ENCODE assay signal across 24 mouse cellular contexts in genomic region chr11:116974341-116974740, GRCm38 (mm10). TPM values are rescaled to one million over a fixed set of nuclear protein-coding genes. Genes with fewer than 3 reads are reported as not detected.
DNase-seq lines count a peak whose midpoint lies in the region; ATAC-seq and TF ChIP-seq lines count a peak whose summit lies in the region.
"Had no signal": no experiment of that assay in that cellular context is flagged by ENCODE, and none has a peak within 500 bp of the region (broad histone marks: within the 10 kb centered on the region; RNA-seq: fewer than 3 reads in every experiment).

No protein-coding gene starts in this region.

- no peak overlapping the region for H3K4me2 ChIP-seq in hindbrain, postnatal 0 days (ENCODE audit: low read depth, low read length)
- no peak overlapping the region for H3K4me2 ChIP-seq in neural tube, embryonic 12.5 days (replicated peaks)
- H3K4me2 ChIP-seq in neural tube, embryonic 15.5 days: no peak overlapping the region
- H3K4me2 ChIP-seq: embryonic facial prominence, embryonic 12.5 days had no signal

- H3K27me3 ChIP-seq in hindbrain, embryonic 10.5 days (ENCODE audit: insufficient read depth, poor library complexity, severe bottlenecking): no peaks in the 10 kb centered on the region
- H3K27me3 ChIP-seq in hindbrain, postnatal 0 days (ENCODE audit: insufficient read depth, low read length): no peaks in the 10 kb centered on the region
- H3K27me3 ChIP-seq in neural tube, embryonic 12.5 days (replicated peaks): no peaks in the 10 kb centered on the region; the same call in 1 of the 2 replicates
- no peaks in the 10 kb centered on the region for H3K27me3 ChIP-seq in neural tube, embryonic 15.5 days (replicated peaks)
- H3K27me3 ChIP-seq in ES-Bruce4 (ENCODE audit: control insufficient read depth, insufficient read depth, low read length, poor library complexity, severe bottlenecking): no peaks in the 10 kb centered on the region
- H3K27me3 ChIP-seq: embryonic facial prominence, embryonic 12.5 days had no signal

- WGBS in hindbrain, embryonic 10.5 days: 92% methylated on average over 7 of the region's 7 CpGs
- 91% methylated on average over 7 of the region's 7 CpGs for WGBS in hindbrain, postnatal 0 days
- WGBS in neural tube, embryonic 12.5 days: 87% methylated on average over 7 of the region's 7 CpGs
- WGBS in neural tube, embryonic 15.5 days: 92% methylated on average over 7 of the region's 7 CpGs

- 0 out of 2 replicates have a peak overlapping the region, but pooled peaks have one; percentile 69 for H3K27ac ChIP-seq in hindbrain, embryonic 10.5 days
- H3K27ac ChIP-seq in hindbrain, postnatal 0 days: no peak overlapping the region
- H3K27ac ChIP-seq in neural tube, embryonic 12.5 days: no peak overlapping the region
- H3K27ac ChIP-seq in neural tube, embryonic 15.5 days (replicated peaks): no peak overlapping the region
- no peak overlapping the region; the same call in 1 of the 2 replicates for H3K27ac ChIP-seq in ES-Bruce4 (ENCODE audit: insufficient read depth, low read length)
- H3K27ac ChIP-seq: embryonic facial prominence, embryonic 12.5 days had no signal

- H3K9me3 ChIP-seq in hindbrain, embryonic 10.5 days: no peaks in the 10 kb centered on the region
- H3K9me3 ChIP-seq in hindbrain, postnatal 0 days (ENCODE audit: low read length): no peaks in the 10 kb centered on the region
- no peaks in the 10 kb centered on the region for H3K9me3 ChIP-seq in neural tube, embryonic 12.5 days
- H3K9me3 ChIP-seq in neural tube, embryonic 15.5 days (replicated peaks): no peaks in the 10 kb centered on the region
- H3K9me3 ChIP-seq in ES-Bruce4 (replicated peaks; ENCODE audit: control insufficient read depth, insufficient read depth, low read length, poor library complexity, severe bottlenecking): no peaks in the 10 kb centered on the region
- H3K9me3 ChIP-seq: embryonic facial prominence, embryonic 12.5 days; G1E had no signal

- no peak for ATAC-seq in hindbrain, postnatal 0 days
- ATAC-seq in neural tube, embryonic 12.5 days (ENCODE audit: low FRiP score, low read depth): no peak
- ATAC-seq in neural tube, embryonic 15.5 days (ENCODE audit: low FRiP score): no peak
- ATAC-seq: activated CD4-positive, CD25-positive, alpha-beta regulatory T cell, adult 4 months; CD4-positive, CD25-positive, alpha-beta regulatory T cell, adult 4 months; forebrain, postnatal 0 days; hindbrain, embryonic 16.5 days had no signal

- H3K36me3 ChIP-seq in hindbrain, embryonic 10.5 days: peaks cover 57% of the 10 kb centered on the region
- peaks cover 31% of the 10 kb centered on the region for H3K36me3 ChIP-seq in hindbrain, postnatal 0 days (ENCODE audit: insufficient read depth, low read length)
- peaks cover 46% of the 10 kb centered on the region for H3K36me3 ChIP-seq in neural tube, embryonic 12.5 days
- H3K36me3 ChIP-seq in neural tube, embryonic 15.5 days: peaks cover 42% of the 10 kb centered on the region
- no peaks in the 10 kb centered on the region for H3K36me3 ChIP-seq in ES-Bruce4 (ENCODE audit: control insufficient read depth, insufficient read depth, low read length, poor library complexity, severe bottlenecking)
- H3K36me3 ChIP-seq: embryonic facial prominence, embryonic 12.5 days; G1E had no signal

- peak; percentile 59; the same call in 1 of the 2 replicates for TF ChIP-seq EP300 in ES-Bruce4 (IDR thresholded peaks at IDR 0.05; ENCODE audit: insufficient read depth, low read depth, low read length)

- no peak for TF ChIP-seq POLR2A in ES-Bruce4 (IDR thresholded peaks at IDR 0.05; ENCODE audit: insufficient read depth, low read length)

- DNase-seq in hindbrain, embryonic 10.5 days (ENCODE audit: low spot score): no peak
- no peak for DNase-seq in hindbrain, postnatal 0 days (ENCODE audit: low spot score)
- DNase-seq in R1 (ENCODE audit: low read depth, low spot score): peak; percentile 68
- DNase-seq in layer of hippocampus, adult 9-11 months: no peak
- no peak for DNase-seq in ovary, postnatal 10 days (ENCODE audit: low spot score)
- DNase-seq: adrenal gland, postnatal 14 days; B cell, adult 2 months; cerebellum, adult 11-12 months; cerebellum, adult 9-10 months; forebrain, postnatal 0 days; gastrocnemius, postnatal 25 days; heart, adult 11 months; heart, postnatal 10 days; kidney, adult 11 months had no signal

- no peak overlapping the region for H3K4me3 ChIP-seq in hindbrain, embryonic 10.5 days
- no peak overlapping the region for H3K4me3 ChIP-seq in hindbrain, postnatal 0 days (ENCODE audit: low read length)
- H3K4me3 ChIP-seq in neural tube, embryonic 12.5 days: no peak overlapping the region
- H3K4me3 ChIP-seq in neural tube, embryonic 15.5 days (replicated peaks): no peak overlapping the region
- peak overlapping the region; percentile 33; the same call in 1 of the 2 replicates for H3K4me3 ChIP-seq in ES-Bruce4 (ENCODE audit: low read depth, low read length)
- H3K4me3 ChIP-seq: embryonic facial prominence, embryonic 12.5 days had no signal

- no peak for TF ChIP-seq CTCF in hindbrain, postnatal 0 days (IDR thresholded peaks at IDR 0.05; ENCODE audit: low read depth)
- no peak for TF ChIP-seq CTCF in ES-Bruce4 (IDR thresholded peaks at IDR 0.05; ENCODE audit: low read depth, low read length)

- H3K9ac ChIP-seq in hindbrain, postnatal 0 days (replicated peaks; ENCODE audit: low read length): no peak overlapping the region
- 0 out of 2 replicates have a peak overlapping the region, but pooled peaks have one; percentile 13 for H3K9ac ChIP-seq in neural tube, embryonic 12.5 days
- no peak overlapping the region for H3K9ac ChIP-seq in neural tube, embryonic 15.5 days (replicated peaks)
- no peak overlapping the region for H3K9ac ChIP-seq in ES-Bruce4 (ENCODE audit: low read depth, poor library complexity, severe bottlenecking)
- H3K9ac ChIP-seq: embryonic facial prominence, embryonic 12.5 days; forebrain, postnatal 0 days had no signal

- peaks cover 31% of the 10 kb centered on the region for H3K4me1 ChIP-seq in hindbrain, embryonic 10.5 days (replicated peaks)
- H3K4me1 ChIP-seq in hindbrain, postnatal 0 days (ENCODE audit: insufficient read depth, low read length): no peaks in the 10 kb centered on the region
- peaks cover 10% of the 10 kb centered on the region; the same call in 1 of the 2 replicates for H3K4me1 ChIP-seq in neural tube, embryonic 12.5 days
- peaks cover 3% of the 10 kb centered on the region; the same call in 1 of the 2 replicates for H3K4me1 ChIP-seq in neural tube, embryonic 15.5 days
- peaks cover 29% of the 10 kb centered on the region for H3K4me1 ChIP-seq in ES-Bruce4 (ENCODE audit: control insufficient read depth, insufficient read depth, low read length)
- H3K4me1 ChIP-seq: embryonic facial prominence, embryonic 12.5 days had no signal

RNA-seq across cellular contexts. Expression of gene Mgat5b, which starts 55.7 kb away (rescaled TPM):
- 6.3 and 12.8 TPM in 2 replicates for polyA plus RNA-seq in hindbrain, embryonic 10.5 days (2016; fragmentation: Nextera tagmentation; extraction: Ambion mirVana)
- 125 and 133 TPM in 2 replicates for total RNA-seq in hindbrain, postnatal 0 days (2014; rRNA removed)
- polyA plus RNA-seq in hindbrain, postnatal 0 days (2015; fragmentation: Nextera tagmentation; extraction: Ambion mirVana): 22.2 and 25.0 TPM in 2 replicates
- polyA plus RNA-seq in neural tube, embryonic 12.5 days (2016; fragmentation: Nextera tagmentation; extraction: Ambion mirVana): 26.8 and 30.1 TPM in 2 replicates
- 20.1 and 25.0 TPM in 2 replicates for polyA plus RNA-seq in neural tube, embryonic 15.5 days (2015; fragmentation: Nextera tagmentation; extraction: Ambion mirVana)
- 9.3 and 10.2 TPM in 2 replicates for polyA plus RNA-seq in ES-Bruce4 (2011; ENCODE audit: insufficient read depth, insufficient read length, low read depth, missing spikeins)
- total RNA-seq: gastrocnemius, adult 18-20 months; hematopoietic stem cell, adult 5-6 weeks had no signal
- polyA plus RNA-seq: activated CD4-positive, CD25-positive, alpha-beta regulatory T cell, adult 4 months; CD4-positive, CD25-positive, alpha-beta regulatory T cell, adult 4 months; G1E had no signal
